Comparison of ENCODE assay signal across 25 mouse cellular contexts in the genomic region with DNA sequence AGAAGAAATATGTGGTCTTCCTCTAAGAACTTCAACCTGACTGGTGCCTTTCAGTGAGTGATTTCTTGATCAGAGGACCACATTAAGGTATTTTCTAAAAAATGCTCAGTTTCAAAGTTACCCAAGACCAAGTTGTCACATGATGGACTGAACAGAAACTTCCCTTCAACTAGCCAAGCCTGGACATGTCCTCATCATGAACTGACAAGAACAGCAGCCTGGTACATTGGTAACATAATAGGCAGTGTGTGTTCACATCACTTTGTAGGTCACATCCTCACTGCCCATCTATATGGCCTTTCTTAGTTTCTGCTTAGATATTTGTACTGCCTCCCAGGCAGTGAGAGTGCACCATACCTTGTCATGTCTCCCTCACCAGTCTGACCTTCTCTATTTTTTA. TPM values are rescaled to one million over a fixed set of nuclear protein-coding genes. Genes with fewer than 3 reads are reported as not detected.
"Had no signal": no experiment of that assay in that cellular context is flagged by ENCODE, and none has a peak within 500 bp of the region (broad histone marks: within the 10 kb centered on the region; RNA-seq: fewer than 3 reads in every experiment).

No protein-coding gene starts in this region.

RNA-seq across cellular contexts. Expression of a gene that starts 26.5 kb away (rescaled TPM):
- total RNA-seq: gastrocnemius, adult 18-20 months; gastrocnemius, adult 2 months; gastrocnemius, adult 8-10 months; gastrocnemius, postnatal 14 days; gastrocnemius, postnatal 25 days; gastrocnemius, postnatal 36 days; granulocyte monocyte progenitor cell, adult 5-6 weeks had no signal
- polyA plus RNA-seq: embryonic facial prominence, embryonic 11.5 days; forebrain, embryonic 12.5 days; forebrain, embryonic 13.5 days; heart, embryonic 10.5 days had no signal

RNA-seq across cellular contexts. Expression of a gene that starts 26.6 kb away (rescaled TPM):
- total RNA-seq: common myeloid progenitor, adult 5-6 weeks; forebrain, postnatal 0 days; gastrocnemius, adult 18-20 months; gastrocnemius, adult 2 months; gastrocnemius, adult 8-10 months; gastrocnemius, postnatal 10 days; gastrocnemius, postnatal 14 days; gastrocnemius, postnatal 25 days; gastrocnemius, postnatal 36 days had no signal
- polyA plus RNA-seq: cortical plate, adult 2 months; embryonic facial prominence, embryonic 10.5 days; embryonic facial prominence, embryonic 13.5 days; embryonic facial prominence, embryonic 14.5 days; erythroblast, embryonic 14.5 days; forebrain, embryonic 10.5 days; forebrain, embryonic 13.5 days; forebrain, embryonic 14.5 days; forebrain, embryonic 16.5 days; frontal cortex, adult 2 months; gonadal fat pad, adult 2 months; heart, adult 2 months; heart, embryonic 10.5 days had no signal
